Mouse (Mus musculus) heart, postnatal 10 days (tissue): ENCODE results near the gene Nav1. TPM values are rescaled to one million over a fixed set of nuclear protein-coding genes. Genes with fewer than 3 reads are reported as not detected.

Experiments
- DNase-seq, 2 experiments: peaks; one replicate each; pipeline ENCODE4 v3.0.0; 2021
- intact Hi-C: fragments of 180-260 bp; cut with DNase I; formaldehyde crosslinking; loops from one replicate; pipeline ENCODE4 v1.15.1; 2025
- total RNA-seq, 2 experiments: library from RNA; stranded (reverse); gene quantifications; 2 replicates each; pipeline ENCODE4 v1.2.3; 2021

Nav1 gene
- total RNA-seq, 2 experiments from 2014 or later, result 34.3 to 42.8 TPM

DNA sequence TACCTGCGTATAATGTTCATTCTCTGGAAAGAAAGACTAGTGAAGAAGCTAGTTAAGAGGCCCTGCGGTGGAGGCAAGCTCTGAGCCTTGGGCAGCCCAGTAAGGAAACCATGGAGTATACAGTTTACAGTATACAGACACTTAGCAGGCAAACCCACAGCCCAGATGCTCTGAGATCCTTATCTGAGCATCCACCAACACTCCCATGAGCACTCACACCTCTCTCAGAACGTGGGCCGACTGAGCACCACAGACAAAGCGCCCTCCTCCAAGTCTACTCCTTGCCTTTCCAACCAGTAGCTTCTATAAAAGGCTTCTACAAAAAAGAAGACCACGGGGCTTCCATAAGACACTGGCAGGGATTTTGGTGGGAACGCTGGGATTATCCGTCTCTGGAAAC lies 51.2 kb downstream of the Nav1 start:
- no peak for DNase-seq
- intact Hi-C loops, result no loop called here

DNA sequence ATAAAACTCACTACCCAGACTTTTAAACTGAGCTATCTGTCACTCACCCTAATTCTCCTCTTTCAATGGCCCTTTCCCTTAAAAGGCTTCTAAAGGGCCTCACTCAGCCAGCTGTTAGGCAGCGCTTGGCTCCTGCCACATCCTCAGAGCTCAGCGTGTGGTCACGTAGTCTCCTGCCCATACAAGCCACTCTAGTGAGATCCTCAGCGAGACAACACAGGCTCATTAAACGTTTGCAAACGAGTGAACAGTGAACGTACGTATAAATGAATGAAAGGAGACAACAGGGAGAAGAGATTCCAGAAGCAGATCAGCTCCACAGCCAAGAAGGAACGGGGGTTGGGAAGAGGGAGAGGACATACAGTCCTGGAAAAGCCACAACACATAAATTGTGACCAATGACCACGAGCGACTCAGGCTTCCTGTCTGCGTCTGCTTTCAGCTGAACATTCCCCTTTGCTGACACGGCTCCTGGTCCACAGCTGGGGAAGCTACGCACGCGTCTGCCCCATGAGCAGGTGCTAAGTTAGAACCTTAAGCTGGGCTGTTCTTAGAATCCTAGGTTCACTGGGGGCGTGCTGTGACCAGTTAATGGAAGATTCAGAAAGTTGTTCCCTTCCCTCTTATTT lies 52.3 kb downstream of the Nav1 start:
- DNase-seq, result no peak
- intact Hi-C loops, result no loop called here

DNA sequence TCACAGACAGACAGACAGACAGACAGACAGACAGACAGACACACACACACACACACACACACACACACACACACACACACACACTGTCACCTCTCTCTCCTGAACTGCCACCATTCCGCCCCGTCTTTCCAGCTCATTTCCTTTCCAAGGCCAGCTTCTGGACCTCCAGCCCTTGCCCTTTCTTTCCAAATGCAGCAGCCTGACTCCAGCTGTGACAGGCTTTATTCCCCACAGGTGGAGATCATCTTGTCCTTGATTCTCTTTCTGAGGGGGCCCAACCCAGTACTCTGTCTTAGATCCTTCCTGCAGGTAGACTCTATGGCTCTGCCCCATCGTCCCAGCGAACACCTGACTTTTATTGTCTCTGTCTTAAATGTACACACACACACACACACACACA lies 53.5 kb downstream of the Nav1 start:
- intact Hi-C loops, result no loop called here
- DNase-seq, result no peak

DNA sequence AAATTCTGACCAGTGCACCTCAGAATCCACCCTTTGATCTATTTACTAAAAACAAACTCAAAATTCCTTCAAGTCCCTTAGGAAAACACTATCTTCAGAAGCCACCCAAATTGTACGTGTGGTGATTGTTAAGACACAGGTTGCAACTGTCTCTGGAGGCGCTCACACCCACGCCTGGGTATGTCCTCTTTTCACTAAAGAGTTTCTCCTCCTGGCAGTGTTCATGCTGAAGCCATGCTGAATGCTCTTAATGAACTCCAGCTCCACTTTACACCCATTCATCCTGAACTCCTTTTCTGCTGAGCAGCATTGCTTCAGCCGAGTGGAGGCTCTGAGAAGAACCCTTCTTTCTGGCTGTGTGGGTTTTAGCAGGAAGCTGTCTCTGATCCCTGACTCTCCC lies 53.9 kb downstream of the Nav1 start:
- no peak for DNase-seq
- intact Hi-C loops, result no loop called here

DNA sequence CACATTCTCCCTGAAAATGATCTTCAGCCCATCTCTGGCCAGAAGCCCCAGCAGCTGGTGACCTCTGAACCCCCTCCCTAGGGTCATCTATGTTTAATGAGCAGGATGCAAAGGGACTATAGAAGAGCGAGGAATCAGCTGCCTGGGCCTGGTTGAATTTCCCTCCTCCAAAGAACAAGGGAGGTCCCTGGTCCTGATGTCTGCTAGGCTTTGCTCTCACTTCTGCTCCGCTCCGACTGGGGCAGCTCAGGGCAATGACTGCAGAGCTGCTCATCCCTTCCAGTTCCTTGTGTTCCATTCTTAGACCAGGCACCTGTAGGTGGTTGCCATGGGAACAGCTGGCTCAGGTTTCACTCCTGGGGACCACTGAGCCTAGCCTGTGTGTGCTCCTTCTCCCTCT lies 56.2 kb downstream of the Nav1 start:
- intact Hi-C loops, result no loop called here
- DNase-seq, result no peak

DNA sequence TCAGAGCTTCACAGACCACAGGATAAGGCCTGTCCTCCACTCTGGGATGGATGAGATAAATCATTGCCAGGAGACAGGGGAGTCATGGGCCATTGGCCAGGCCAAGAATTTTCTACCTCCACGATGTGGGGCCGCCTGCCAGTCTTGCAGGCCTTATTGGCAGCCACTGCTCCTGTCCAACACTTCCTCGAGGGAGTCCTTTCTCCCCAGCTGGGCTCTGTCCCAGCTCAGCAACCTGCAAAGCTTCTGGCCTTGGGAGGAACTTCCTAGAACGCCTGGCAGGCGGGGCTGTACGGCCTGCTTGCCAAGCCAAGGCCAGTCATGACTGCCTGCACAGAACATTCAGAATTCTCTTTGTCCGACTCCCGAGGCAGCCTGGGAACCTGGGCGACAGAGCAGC lies 58.3 kb downstream of the Nav1 start:
- intact Hi-C loops, result no loop called here
- peak; percentile 84 to 86 for DNase-seq

DNA sequence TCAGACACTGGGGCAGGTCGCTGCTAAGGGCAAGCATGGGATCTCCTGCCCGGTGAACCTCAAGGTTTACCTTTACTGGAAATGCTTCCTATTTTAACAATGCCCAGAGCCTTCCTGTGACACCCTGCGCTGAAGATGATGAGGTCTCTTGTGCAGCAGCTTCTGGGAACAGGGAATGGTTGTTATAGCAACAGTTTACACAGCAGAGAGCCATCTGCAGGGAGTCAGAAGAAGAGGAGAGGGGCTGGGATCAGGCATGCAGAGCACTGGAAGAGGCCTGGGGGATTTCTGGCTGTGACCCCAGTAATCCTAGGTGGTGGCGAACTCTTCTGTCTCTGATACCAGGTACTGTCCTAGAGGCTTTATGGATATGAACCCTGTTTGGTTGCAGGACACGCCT lies 61.0 kb downstream of the Nav1 start:
- intact Hi-C loops, result no loop called here
- DNase-seq, result no peak

DNA sequence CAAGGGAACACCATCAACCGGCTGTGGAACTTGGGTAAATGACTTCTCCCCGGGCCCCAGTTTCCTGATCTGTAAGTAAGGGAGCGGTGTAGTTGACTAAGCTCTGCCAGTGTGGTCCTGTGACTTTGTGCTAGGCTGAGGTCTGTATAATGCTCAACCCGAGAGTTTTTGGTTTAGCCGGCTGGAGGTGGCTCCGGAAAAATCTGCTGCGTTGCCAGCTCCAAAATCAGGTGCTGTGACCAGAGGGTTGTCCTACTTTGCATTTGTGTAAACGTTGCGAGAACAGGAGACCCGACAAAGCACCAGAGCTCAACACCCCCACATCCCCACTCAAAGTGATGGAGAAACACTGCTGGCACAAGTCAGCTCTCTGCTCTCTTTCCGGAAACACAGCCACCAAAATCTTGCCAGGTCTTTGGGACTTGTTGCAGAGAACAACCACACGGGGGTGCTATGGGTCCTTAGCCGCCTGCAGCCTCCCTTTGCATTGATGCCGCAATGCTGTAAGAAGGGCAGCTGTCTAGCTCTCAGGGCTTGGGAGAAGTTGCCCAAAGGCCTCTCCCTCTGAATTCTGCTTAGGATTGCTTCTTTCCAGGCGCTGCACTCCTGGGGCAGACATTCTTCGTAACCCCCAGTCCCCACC lies 62.5 kb downstream of the Nav1 start:
- DNase-seq, result peak; percentile 90 to 92
- intact Hi-C loops, result loop anchor here (1.0 to 2.0 kb wide), 3 partner anchors 40 to 155 kb away; no protein-coding TSS in a partner anchor

DNA sequence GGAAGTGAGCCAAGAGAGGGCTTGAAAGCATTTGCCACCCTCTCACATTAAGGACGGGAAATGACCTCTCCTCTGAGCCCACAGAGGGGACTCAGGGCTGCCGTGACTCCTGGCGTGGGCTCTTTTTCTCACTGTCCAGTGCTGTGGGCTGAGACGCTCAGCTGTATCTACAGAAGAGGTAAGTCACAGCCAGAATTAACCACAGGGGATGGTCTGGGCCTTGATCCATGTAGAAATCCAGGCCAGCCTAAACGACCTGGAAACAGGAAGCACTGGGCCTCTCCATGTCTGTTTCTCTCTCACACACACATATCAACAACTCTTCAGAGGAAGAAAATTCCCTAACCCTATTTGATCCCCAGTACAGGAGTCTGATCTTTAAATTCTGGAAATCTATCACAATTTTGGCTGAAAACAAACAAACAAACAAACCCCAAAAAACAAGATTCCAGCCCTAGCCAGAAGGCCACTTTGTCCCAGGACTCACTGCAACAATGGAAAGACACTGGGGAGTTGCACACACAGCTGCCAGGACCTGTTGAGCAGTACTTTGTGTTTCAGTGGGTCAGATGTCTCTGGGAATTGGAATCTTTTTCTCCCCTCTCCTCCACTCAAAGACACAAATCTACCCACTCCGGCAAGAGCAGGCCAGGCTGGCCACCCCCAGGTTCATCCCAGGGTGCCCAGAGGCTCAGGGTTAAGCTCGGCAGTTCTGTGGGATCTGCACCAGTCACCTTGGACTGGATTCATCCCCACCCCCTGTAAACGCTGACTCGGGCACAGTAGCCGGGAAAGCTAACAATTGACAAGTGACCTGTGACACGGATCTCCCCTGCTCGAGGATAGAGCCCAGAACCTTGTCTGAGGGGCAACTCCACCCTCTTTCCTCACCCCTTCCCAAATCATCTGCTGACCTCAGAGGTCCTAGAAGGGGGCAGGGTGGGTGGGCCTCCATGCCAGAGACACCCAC lies 64.0 kb downstream of the Nav1 start:
- intact Hi-C loops, result no loop called here
- DNase-seq, result peak; percentile 56 to 57

DNA sequence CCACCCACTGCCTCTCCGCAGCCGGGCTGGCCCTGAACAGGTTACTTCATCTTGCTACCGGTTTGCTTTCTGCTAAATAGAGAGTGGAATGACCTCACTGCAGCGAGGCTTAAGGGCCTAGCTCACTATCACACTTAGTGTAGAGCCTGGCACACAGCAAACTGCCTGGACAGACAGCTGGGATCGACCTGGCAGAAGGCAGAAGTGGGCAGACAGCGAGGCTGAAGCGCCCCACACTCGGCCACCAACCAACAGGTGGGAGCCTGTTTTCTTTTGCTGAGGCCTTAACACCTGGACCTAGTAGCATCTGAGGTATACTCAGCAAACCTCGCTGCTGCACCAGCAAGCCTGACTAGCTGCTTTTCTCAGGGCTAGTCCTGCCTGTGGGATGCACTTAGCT lies 65.0 kb downstream of the Nav1 start:
- DNase-seq, result no peak
- intact Hi-C loops, result no loop called here

DNA sequence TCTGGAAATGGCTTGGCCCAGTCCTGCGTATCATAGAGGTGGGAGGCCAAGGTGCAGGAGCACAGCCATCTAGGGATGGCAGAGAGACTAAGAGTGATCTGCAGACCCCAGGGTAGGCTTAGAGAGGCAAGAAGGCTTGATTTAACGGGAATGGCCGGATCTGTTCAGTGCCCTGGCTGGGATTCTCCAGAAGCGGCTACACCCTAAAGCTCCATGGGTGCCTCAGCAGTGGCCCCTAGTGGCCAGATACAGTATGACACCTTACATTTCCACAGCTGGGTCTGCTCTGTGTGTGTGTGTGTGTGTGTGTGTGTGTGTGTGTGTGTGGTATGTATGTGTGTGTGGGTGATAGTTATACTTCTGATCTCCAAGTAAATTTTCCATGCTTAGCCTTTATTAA lies 66.8 kb downstream of the Nav1 start:
- peak; percentile 93 to 97 for DNase-seq
- intact Hi-C loops, result loop anchor here (1.0 kb wide), 1 partner anchor 79 kb away; no protein-coding TSS in a partner anchor

DNA sequence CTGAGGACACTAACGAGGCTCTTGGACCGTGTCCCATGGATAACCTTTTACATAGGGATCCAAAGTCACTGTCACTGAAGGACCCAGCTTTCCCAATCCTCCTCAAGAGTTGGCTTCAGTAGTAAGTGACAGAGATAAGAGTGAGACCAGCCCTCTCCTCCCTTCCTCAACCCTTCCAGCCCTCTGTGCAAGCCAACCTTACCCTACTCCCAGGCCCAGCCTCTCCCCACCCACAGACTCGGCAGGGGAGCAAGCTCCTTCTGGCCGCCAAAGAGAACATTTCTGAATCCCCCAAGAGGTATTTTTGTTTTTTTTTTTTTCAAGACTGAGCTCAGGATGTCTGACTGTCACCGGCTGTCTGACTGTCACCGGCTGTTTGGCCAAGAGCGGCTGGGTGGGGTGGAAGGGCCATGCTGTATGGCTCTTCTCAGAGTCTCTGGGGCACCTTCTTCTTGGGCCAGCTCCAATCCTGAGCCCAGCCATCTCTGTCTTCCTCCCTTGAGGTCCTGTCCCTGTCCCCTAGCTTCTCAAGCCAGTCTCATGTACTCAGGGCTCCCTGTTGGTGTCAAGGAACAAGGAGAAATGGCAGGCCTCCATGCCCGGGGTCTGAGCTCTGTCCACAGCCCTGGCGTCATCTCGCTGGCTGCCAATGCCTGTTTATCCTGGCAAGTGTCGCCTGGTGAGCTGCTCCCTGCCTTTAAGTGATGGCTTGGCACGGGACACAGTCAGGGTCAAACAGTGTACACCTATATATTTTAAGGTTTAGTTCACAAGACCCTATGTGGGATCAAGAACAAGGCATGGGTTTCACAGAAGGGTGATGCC lies 68.4 kb downstream of the Nav1 start:
- DNase-seq, result peak; percentile 66 to 69
- intact Hi-C loops, result no loop called here

DNA sequence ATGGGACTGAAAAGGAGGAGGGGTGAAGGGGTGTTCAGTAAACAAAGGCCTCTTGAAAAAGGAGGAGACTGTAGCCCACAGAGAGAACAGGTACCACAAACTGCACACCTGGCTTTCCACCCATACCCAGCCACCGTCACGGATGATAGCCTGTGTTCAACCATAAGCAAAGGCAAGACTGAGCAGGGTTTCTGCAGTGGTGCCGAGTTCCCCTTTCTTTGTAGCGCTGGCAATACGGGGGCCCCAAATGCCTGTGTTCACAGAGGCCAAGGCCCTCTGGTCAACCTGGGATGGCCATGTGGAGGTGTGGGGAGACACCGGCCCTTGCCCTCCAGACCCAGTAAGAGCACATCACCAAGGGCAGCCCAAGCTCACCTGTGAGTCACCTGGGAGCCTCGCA lies 70.3 kb downstream of the Nav1 start:
- intact Hi-C loops, result no loop called here
- DNase-seq, result no peak

DNA sequence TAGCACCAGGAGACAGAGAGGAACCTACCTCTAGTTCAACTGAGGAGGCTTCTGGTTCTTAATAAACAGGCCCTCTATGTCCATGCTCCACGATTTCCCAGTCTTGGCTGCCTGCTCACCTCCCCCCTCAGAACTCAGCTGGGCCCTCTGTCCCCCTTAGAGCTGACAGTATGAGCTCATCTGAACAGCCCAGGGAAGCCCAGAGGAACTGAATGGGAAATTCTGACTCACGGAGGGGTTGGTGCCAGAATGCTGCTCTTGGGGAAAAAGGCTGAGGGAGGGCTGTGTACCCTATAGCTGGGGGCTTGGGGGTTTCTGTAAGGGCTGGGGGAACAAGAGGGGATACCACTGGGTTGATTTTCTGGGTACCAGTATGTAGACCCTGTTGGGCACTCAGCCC lies 70.8 kb downstream of the Nav1 start:
- intact Hi-C loops, result no loop called here
- DNase-seq, result peak; percentile 67 to 74

DNA sequence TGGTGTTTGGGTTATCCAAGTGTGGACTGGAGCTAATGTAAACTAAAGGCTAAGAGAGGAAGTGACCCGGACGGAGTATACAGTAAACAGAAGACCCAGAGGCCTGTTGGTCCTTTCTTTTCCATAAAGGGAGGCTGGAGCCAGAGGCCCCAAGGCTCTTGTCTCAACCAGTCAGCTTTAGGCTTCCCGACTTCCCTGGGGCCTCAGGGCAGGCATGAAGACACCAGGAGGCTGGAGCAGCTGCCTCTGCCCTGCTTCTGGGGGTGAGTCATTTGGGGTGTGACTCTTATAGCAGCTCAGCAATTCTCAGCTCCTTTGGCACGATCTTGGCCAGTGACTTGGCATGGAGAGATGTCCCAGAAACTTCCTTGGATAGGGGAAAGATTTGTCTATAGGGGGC lies 71.8 kb downstream of the Nav1 start:
- intact Hi-C loops, result no loop called here

DNA sequence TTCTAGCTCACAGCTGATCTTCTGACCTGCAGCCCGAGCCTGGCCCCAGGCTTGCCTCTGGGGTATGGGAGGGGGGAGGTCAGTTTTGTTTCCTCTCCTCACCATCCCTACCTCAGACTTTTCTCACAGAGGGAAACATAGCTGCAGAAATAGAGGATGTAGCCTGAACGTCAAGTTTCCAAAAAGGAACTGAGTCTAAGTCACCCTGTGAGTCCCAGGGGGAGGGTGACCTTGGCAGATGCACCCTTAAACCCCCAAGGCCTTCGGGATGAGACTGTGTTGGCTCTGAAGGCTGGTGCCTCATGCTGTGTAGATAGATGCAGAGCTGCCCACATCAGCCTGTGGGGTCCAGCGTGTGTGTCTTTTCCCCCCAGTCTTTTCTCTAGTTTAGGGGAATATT lies 72.3 kb downstream of the Nav1 start:
- no peak for DNase-seq
- intact Hi-C loops, result no loop called here

More for the DNA sequence above, 71.8 kb downstream of the Nav1 start:
- DNase-seq, result peak; percentile 50 to 56

DNA sequence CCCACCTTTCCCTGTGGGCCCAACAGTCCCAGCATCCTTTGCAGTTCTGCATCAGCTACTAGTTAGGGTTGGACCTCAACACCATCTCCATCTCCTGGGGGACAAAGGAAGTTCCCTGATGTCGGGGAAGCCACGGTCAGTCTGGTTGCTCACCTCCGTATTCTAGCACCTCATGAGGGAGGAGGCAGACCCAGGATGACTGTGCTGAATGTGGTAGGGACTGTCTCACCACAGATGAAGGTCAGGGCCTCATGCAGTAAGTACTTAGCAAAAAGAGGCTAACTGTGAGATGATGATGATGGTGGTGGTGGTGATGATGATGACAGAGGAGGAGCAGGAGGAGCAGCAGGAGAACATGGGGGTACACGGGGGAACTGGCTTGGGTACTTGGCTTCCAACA lies 73.0 kb downstream of the Nav1 start:
- no peak for DNase-seq
- intact Hi-C loops, result no loop called here

DNA sequence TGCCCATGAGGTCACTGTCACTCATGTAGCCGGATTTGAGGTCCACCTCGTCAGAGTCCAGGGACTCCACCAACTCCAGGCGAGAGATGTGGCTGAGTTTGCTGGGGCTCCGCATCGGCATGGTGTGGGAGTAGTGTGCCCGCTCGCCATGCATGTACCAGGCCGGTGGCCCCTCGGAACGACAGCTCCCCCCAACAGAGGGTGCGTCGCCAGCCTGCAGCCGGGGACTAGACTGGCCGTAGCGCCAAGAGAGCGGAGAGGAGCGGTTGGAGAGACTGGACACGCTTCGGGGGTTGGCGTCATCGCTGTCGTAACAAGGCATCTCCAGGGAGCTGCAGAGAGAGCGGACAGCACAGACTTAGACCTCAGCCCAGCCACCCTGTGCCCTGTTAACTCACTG lies 74.7 kb downstream of the Nav1 start:
- no peak for DNase-seq
- intact Hi-C loops, result no loop called here

DNA sequence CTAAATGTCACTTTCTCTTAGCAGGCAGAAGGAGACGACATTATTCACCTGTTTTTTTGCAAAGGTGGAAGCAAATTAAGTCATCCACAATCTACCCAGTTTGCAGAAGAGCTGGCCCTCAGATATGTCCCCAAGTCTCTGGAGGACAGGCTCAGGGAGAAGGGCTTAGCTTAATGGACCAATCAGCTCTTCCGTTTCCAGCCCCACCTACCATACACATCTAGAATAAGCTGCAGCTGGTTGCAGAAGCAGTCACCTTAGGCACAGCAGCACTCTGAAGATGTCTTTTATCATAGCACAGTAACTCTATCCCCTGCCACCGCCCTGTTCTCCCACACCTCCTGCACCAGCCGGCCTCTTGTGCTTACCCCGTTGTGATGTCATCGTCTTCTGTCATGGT lies 75.1 kb downstream of the Nav1 start:
- no peak for DNase-seq

DNA sequence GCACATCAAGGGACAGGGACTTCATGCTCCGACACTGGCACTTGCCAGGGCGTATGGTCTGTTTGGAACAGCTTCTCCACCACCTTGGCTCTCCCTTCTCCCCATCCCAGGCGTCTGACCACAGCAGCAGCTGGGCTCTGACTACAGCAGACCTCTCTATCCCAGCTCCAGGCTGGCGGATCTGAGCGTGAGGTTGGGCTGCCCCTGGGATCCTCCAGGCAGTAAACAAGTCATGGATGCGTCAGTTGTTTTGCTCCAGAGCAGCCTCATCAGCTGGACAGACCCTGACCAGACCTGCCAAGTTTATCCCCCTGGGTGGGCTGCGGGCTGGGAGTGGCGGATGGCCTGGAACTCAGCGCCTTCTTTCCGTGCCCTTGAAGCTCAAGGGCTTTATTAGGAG lies 76.0 kb downstream of the Nav1 start:
- DNase-seq, result peak; percentile 78 to 83
- intact Hi-C loops, result no loop called here

More for the DNA sequence above, 75.1 kb downstream of the Nav1 start:
- intact Hi-C loops, result no loop called here

DNA sequence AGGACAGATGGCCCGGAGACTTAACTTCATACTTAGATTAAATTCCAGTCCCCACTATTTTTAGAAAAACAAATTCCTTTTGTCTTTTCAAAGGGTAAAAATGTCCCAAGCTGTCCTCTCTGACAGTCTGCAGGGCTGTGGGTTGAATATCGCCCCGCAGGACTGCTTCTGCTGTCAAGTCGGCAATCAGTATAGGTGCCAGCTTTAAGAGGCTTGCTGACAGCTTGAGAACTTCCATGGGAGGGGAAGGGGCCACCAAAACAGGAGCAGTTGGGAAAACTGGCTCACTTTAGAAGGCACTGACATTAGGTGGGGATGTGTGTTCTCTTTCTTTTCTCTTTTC lies 82.6 kb downstream of the Nav1 start:
- DNase-seq, result peak; percentile 79 to 82
- intact Hi-C loops, result no loop called here
